Mouse (Mus musculus): ENCODE results near the gene Rnd3.
A peak's percentile ranks its signal among the peaks of the same experiment; 100 is the strongest.

Rnd3 gene

DNA sequence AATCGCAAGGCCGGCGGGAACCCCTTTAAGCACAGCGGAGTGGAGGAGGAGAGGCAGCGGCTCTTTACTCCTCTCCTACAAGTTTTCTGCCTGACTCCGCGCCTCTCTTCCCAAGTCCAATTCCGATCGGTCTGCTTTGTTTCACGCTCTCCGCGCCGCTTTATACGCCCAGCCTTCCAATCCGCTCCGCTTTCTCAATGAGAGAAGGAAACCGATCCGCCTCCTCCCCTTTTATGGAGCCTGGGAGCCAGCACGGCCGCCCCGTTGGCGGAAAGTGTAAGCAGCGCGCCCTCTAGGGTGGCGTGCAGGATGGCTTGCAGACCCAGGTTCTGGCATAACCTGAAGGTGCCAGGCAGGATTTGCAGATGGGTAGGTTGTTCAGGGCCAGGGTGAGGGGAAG, at the start of gene Rnd3:
Gene Rnd3 (minus strand): TSS at position 137 of the 400 bp plus-strand sequence.
- peak; percentile 89 to 93 for DNase-seq (ENCODE audit: low spot score in 2 of 2)

DNA sequence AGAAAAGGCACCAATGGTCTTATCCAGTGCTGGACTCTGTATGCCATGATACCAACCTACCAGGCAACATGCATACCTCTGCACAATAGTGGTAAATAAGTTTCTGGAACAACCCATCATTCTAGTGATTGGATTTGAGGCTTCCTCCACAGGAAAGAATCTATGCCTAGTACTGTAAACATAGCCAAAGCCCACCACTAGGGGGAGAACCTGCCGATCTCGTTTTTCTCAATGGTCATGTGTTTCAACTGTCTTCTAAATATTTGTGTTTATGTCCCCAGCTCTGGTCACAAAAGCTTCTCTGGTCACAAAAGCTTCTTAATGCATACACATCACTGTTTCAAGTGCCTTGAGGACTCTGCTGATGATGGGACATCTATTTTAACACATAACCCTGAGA, 43.4 kb upstream of the Rnd3 start:
- no peak for DNase-seq (ENCODE audit: low spot score in 2 of 2)

DNA sequence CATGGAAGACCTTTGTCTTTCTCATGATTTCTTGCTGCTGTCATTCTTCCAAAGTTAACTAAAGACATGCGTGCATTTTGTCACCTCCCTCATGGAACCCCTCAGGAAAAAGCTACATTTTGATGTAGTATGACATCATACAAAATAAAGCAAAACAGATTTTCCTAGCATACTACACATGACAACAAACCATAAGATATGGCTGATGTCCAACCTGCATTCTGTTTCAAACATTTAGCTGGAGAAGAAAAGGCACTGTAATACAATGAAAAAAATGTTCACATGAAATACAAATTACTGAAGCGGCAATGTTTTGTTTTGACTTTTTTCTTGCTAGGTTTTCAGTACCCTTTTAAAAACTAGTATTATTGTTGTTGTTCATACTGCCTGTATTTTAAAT, 36.9 kb upstream of the Rnd3 start:
- no peak for DNase-seq (ENCODE audit: low spot score in 2 of 2)

DNA sequence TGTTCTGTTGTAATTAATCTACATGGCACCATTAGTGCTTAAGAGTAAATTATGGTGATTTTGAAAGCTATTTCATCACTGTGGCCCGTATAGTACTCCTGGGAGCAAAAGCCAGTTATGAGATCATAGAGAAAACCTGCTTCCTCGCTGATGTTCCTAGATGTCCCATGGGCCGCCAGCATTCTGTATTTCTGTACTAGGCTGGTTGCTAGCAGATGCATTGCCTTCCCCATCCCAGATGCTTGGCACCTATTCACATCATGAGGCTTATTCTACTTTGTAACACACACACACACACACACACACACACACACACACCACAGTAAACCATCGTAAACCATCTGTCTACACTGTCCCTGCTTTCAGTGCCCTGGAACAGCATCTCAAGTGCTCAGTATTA, 34.1 kb upstream of the Rnd3 start:
- no peak for DNase-seq (ENCODE audit: low spot score in 2 of 2)

DNA sequence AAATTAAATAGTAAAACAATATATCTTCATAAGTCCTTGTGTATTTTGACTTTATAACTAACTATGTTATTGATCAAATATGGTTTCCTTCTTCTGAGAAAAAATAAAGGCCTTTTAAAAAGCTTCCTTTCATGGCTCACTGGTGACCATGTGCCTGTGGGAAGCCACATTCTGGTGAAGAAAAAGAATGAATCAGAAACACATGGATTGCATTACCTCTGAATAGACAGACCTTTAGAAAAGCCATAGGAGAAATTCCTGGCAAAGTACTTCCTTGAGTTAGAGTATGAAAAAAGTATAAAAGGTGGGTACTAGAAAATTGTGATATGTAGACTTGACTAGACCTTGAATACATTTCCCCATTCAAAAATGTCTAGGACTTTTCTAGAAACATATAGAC, 32.5 kb upstream of the Rnd3 start:
- DNase-seq (ENCODE audit: low spot score in 2 of 2): no peak

DNA sequence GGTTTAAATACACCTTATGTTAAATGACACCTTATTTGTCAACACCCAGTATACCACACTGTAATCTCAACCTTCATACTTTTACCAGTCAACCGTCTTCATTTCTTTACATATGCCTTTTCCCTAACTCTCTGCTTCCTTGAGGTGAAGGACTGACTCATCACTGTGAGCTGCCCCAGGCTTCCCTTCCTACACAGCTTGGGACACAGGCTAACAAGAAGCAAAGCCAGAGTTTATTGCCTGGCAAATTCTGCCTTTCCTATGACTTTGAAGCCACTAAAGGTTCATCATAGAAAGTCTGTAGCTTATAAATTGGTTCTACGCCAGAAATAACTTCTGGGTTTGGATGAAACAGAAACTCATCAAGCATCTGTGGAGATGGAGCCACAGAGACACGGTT, 30.2 kb upstream of the Rnd3 start:
- DNase-seq (ENCODE audit: low spot score in 2 of 2): no peak

DNA sequence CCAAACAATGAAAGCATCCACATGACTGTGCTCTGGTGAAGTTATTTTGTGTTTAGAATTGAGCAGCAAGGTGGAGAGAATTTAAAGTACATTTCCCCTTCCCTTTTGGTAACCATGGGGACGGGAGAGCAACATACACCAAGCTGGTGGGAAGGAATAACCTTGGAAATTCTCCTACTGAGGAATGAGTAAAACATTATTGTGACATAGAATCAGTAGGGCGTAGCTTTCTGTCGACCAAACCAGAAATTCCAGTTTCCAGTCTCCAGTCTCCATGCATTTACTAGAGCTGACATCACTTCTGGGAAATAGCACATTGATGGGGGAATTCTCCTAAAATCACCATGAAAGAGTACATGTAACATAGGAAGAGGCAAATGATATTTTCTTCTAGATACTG, 28.7 kb upstream of the Rnd3 start:
- no peak for DNase-seq (ENCODE audit: low spot score in 2 of 2)

DNA sequence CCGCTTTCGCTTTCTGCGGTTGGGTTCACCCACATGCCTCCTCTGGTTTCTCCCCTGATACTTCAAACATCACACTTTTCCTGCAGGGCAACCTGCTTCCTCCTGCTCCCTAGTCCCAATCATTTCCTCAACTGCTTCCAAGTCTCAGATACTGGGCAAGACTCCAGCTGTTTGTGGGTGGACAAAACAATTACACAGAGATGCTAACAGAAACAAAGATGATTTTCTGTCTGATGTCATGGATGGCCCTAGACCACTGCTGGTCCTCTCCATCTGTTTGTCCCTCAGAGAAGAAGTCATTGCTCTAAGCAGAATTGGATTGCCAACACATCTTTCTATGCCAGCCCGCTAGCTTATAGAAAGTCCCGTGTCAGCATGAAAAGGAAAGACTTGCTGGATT, 26.4 kb upstream of the Rnd3 start:
- no peak for DNase-seq (ENCODE audit: low spot score in 2 of 2)

DNA sequence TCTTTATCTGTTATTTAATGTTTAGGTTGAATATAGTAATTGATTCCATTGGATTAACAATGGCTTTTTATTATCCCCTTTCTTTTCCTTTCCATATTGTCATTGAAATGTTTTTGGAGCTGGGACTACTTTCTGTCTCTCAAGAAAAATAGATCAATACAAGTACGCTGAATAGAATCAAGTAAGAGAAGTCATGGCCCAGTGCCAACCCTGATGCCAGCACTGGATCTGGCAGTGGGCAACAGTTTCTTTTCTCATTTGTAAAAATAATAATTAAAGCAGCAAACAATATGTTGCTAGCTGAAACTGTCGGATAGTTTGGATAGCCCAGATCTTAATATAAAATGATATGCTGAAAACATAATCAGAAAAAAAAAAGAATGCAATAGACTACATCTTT, 12.2 kb upstream of the Rnd3 start:
- no peak for DNase-seq (ENCODE audit: low spot score in 2 of 2)

DNA sequence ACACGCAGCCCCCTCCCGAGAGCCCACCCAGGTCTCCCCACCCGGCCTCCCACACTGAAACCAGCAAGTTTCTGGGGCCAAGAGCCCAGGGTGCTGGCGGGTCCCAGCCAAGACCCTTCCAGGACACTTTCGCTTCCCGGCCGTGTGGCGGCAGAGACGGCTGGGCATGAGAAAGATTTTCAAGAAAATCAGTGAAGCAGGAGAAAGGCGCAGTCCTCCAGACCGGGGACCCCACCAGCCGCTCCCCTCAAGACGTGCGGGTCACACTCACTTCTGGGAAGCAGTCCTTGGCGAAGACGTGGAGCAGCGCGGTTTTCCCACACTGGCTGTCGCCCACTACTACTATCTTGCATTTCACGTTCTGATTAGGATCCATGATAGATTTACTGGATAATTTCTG, 457 bp downstream of the Rnd3 start:
- DNase-seq (ENCODE audit: low spot score in 2 of 2): peak in 1 of 2 experiments; percentile 35

DNA sequence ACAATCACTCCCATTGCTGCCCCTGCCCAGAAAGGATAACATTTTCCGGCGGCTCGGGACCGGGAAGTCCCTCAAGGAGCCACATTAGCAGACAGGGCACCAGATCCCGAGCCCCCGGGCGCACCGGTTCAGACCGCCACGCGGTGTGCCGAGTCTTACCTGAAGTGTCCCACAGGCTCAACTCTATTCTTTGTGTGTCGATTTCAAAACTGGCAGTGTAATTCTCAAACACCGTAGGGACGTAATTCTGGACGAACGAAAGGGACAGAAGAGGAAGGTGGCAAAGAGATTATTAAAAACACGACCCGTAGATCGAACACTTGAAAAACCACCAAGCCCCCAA, 875 bp downstream of the Rnd3 start:
- DNase-seq (ENCODE audit: low spot score in 2 of 2): no peak

DNA sequence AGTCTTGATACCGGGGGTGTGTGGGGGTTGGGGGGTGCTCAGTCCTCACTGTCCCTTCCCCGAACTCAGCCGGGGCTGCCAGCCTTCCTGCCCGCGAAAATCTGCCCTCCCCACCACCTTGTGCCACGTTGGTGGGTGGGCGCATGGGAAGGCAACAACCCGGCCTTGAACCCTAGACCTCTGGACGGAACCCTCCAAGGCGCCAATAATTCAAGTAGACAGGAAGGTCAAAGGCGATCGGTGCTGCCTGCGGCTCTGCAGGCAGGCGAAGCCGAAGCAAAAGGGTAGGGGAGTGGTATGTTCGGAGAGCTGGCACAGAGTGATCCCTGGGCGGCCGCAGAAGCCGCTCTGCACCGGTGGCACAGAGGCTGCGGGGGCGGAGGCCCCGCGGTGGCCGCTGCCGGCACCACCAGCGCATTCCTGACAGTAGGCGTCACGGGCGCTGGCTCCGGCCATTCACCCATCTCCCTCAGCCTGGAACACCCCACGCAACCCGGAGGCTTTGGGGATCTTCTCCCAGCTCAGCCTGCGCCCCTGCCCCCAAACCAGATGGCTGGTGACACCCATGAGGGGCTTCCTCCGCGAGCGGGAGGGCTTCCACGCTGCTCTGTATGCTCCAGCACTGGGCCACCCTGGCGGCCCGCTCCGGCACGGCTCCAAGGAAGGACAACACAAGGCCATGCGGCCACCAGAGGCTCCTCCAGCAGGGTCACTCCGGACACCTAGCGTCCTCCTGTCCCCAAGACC, 1.4 kb downstream of the Rnd3 start:
- peak; percentile 54 to 69 for DNase-seq (ENCODE audit: low spot score in 2 of 2)

DNA sequence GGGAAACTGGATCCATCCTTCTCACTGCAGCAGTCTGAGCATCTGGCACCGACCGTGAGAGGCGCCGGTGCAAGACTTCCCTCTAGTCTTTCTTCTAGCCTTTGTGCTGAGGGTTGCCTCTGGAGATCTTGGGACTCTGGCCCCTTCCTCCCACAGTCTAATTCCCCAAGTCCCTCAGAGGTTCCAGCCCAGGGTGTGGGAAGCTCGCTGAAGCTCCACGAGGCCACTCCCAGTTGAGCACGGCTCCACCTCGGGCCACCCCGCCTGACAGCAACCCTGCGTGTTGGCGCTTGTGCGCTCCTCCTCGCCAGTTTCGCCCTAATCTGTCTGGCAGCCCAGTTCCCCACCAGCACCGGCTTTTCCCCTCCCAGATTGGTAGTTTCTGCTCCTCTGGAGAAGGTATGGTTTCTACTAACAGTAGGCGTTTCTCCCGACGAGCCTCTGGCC, 2.0 kb downstream of the Rnd3 start:
- peak; percentile 62 to 78 for DNase-seq (ENCODE audit: low spot score in 2 of 2)

DNA sequence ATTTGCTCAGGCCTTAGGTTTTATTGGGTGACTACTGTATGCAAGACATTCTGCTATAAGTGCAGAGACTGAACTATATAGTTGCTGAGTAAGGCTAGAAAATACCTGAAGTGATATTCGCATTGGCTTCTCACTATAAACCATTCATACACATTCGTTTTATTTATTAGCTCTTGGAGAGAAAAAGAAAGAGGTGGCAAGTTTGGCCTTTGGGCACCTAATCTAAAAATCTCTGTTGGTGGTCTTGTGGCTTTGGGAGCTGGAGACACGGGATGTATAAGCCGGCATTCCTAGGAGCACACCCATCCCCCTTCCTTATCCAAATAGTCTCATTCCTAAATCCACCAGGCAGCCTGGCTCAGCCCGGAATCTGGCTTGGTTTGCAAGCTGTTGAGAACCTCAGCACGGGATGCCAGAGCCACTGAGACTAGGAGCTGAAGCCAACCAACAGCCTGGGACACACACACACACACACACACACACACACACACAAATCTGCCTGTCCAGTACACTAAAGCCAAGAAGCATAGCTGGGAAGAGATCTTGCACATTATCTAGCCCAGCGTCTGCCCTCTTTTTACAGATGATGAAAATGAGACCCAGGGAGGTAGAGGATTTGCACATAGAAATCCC, 3.0 kb downstream of the Rnd3 start:
- peak; percentile 39 to 53 for DNase-seq (ENCODE audit: low spot score in 2 of 2)

DNA sequence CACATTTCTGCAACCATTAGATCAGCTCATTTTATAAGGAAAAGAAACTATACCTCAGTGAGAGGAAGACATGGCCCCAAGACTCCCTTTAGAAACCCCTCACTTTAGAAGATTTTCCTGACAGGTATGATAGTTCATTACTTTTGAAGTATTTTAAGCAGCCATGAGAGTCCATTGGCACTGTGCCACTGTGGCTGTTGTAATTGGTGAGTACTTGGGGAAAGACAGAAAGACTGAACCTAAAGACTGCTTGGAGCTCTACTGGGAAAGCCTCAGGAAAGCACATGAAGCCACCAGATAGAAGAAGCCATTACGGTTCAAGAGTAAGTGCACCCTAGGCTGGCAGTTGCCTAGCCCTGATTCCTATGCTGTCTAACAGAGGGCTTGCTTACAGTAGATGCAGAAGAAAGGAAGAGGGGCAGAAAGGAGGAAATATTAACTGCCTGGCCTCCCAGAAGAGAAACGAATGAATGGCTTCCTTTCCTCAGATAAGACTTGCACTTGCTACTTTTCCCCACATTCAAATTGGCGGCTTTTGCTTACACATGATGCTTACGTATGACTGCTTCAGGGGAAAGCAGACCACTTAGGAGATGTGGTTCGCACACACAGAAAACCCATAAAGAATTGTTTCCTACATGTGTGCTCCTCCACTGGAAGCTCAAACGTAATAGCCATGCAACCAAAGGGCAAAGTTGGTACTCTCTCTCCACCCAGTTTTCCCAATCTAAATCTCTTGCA, 4.4 kb downstream of the Rnd3 start:
- no peak for DNase-seq (ENCODE audit: low spot score in 2 of 2)

DNA sequence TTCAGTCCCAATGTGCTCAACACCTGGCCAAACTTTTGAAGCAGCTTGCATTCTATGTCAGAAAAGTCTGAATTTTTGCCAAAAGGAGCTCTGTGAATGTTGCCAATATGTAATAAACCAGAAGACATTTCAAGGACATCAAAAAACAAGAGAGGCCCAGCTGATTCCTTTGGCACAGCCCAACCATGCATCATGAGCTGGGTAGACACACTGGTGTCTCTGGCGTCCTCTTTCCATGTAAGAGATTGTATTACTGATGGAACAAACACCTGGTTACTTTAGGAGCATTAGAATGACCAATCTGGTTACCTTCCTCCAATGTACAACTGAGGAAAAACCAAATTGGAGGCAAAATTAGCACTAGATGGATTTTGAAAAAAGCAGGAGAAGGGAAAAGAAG, 6.5 kb downstream of the Rnd3 start:
- no peak for DNase-seq (ENCODE audit: low spot score in 2 of 2)

DNA sequence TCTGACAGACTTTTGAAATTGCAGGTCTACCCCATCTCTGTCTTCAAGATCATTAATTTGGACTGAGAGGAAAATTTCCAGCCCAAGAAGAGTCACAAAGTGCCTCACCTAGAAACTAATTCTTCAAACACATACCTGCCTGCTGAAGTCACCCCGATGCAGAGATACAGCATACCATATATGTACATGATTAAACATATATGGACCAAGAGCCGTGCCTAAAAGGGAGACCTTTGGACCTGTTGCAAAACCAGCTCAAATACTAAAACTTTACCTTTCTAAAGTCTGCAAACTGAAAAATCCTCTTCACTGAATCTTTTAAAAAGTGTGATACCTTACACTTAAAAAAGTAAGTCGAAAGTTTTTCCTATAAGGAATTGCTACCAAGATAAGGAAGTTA, 7.6 kb downstream of the Rnd3 start:
- DNase-seq (ENCODE audit: low spot score in 2 of 2): no peak

DNA sequence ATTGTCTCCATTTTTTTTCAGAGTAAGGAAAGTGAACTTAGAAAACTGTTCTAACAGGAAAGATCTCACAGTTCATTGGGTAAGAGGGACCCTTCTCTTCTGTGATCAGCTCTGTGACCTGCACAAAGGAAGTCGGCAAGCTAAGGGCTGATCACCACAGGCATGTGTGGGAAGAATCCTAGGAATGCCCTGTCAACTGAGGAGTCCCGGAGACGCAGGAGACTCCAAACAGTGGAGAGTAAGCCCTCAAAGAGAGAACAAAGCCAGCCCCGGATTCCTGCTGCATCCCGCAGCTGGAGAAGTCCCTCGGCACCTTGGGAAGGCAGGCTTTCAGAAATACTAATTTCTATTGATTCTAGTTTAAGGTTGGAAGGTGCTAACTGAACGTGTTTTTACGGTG, 8.4 kb downstream of the Rnd3 start:
- DNase-seq (ENCODE audit: low spot score in 2 of 2): no peak

DNA sequence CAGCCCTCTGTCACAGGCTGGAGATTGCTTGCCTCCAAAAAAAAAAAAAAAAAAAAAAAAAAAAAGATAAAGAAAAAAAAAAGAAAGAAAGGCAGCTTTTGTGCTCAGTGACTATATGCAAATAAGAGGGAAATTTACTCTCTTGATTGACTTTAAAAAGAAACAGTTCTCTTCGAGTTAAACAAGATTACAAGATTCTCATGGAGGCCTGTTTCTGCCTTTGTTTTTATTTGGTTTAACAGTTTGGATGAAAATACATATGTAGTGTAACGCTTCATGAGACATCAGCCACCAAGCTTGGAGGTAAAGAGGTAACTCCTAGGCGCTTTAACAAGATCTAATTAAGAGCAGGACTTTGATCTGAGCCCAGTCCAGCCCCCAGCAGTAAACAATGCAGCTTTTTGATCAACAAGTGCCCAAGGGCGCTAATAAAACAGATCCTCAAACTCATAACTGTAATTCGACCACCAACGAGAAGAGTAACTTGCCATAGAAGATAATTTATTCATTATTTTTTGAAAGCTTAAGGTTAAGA, 8.9 kb downstream of the Rnd3 start:
- DNase-seq (ENCODE audit: low spot score in 2 of 2): no peak

DNA sequence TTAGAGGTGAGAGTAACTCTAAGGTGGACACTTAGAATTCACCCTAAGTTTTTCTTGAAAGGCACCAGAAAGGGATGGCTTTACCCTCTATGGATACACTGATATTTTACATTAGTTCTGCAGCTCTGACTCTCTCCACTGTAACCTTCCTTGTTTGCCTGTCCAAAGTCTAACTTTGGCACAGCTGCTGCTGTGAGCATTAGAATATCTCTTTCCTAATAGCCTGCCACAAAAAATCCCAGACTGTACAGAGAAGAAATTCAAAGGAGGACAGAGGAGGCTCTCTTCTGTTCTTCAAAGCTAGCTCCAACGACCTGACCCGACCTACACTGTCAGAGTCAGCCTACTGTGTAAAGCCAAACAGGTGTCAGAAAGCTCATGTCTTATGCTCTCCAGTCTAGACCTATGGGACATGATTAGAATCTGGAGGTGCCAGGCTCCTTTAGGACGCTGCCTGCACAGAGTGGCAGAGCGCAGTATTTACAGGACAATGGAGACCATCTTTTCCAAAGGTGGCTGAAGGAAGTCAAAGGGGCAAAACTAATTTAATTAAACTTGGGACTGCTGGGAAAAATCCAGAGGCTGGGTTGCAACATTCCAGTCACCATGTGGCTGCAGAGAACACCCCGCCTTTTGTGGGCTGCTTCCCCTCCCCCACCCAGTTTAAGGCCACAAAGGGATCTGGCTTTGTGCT, 9.5 kb downstream of the Rnd3 start:
- no peak for DNase-seq (ENCODE audit: low spot score in 2 of 2)

DNA sequence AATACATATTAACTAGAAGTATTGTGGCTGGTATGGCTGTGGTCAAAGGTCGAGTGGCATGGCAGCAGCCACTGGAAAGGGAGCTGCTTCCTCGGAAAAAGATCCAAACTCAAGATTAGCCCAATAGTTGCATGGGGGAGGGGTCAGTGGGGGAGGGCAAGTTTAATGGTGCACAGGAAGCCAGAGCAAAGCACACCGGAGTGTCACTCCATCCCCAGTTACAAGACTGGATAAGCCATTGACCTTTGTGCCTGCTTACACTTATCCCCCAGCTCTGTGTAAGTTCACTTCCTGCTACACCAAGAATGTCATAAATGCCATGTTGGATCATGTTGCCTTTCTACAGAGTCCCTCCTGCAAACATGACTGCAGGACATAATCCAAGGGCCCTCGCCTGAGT, 11.2 kb downstream of the Rnd3 start:
- no peak for DNase-seq (ENCODE audit: low spot score in 2 of 2)

DNA sequence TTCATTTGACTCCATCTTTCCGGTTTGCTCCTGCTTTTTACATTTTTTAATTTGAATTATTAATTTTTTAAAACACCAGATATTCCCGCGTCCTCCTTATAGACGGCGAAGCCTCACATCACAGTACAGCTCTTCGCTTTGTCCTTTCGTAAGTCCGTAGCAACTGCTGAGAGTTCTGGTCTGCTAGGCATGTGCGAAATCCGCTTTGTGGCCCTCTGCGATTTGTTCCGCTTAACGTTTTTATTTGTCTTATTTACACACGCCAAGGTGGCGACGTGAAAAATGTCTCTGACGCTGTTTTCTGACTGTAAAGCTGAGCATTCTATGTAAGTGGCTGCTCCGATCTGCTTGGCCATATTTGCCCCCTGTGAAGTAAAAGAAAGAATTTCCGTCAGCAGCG, 16.7 kb downstream of the Rnd3 start:
- DNase-seq (ENCODE audit: low spot score in 2 of 2): no peak
